Mouse (Mus musculus) right cerebral cortex, postnatal 25 days (tissue): ENCODE data around the gene Git2.

Experiments
- DNase-seq: peaks from one replicate; pipeline ENCODE4 v3.0.0; 2022

The Git2 gene

DNA sequence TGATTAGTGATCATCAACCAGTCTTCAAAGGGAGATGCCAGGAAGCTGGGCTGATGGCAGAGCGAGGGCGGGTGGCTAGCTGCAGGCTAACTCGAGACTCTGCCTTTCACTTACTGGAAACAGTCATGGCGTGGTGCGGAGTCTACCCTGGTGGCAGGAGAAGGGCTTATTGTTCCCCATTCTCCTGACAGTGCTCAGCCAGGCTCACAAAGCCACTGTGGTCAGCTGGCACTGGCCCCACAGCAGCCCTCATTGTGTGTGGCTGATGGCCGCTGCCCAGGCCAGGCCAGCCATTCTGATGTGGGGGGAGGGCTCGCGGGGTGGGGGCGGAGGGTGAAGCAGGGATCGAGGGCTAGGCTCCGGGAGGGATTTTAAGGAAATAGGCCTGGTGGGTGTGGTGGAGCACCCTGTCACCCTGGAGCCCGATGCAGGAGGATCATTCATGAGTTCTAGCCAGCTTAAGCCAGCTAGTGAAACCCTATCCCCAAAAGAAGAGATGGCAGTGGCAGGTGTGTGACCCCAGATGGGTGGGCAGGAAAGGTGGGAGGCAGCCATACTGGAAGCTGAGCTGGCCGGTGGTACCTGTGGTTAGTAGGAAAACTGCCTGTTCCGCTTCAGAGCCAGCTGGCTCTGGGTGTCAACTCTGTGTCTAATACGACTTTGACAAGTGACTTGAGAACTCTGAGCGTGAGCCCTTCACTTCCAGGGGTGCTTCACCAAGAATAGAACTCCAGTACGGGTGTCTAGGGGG lies 95.3 kb downstream of the Git2 start:
- no peak for DNase-seq
